Mouse (Mus musculus) telencephalon, adult 2 months (tissue): ENCODE data around the gene Arl10.
A peak's percentile ranks its signal among the peaks of the same experiment; 100 is the strongest.

ENCODE experiments used
- DNase-seq: peaks from one replicate; pipeline ENCODE4 v3.0.0-alpha.2; 2011; ENCODE audit warnings: low read depth, low spot score

Gene Arl10

GRCm38 (mm10) chr13:54616307-54616706 lies 41.5 kb downstream of the Arl10 start:
- no peak for DNase-seq

GRCm38 (mm10) chr13:54616998-54617397 lies 42.2 kb downstream of the Arl10 start:
- no peak for DNase-seq

- peak; percentile 83 for DNase-seq
These were observed 46.5 kb downstream of the Arl10 start, which contains the start of gene Faf2 for GRCm38 (mm10) chr13:54621155-54621932. Faf2 (plus strand) TSS chr13:54621784.

GRCm38 (mm10) chr13:54621960-54622521 lies 47.2 kb downstream of the Arl10 start:
- no peak for DNase-seq

GRCm38 (mm10) chr13:54629128-54629527 lies 54.3 kb downstream of the Arl10 start:
- no peak for DNase-seq
